13 mouse cellular contexts compared by ENCODE assay signal in genomic region chr16:22572641-22573341, GRCm38 (mm10).
DNase-seq lines count a peak whose midpoint lies in the region; ATAC-seq and TF ChIP-seq lines count a peak whose summit lies in the region.
"Had no signal": no experiment of that assay in that cellular context is flagged by ENCODE, and none has a peak within 500 bp of the region (broad histone marks: within the 10 kb centered on the region; RNA-seq: fewer than 3 reads in every experiment).

No protein-coding gene starts in this region.

- no peaks in the 10 kb centered on the region for H3K27me3 ChIP-seq in intestine, embryonic 14.5 days (replicated peaks; ENCODE audit: control insufficient read depth, insufficient read depth, low read length)
- no peaks in the 10 kb centered on the region for H3K27me3 ChIP-seq in lung, embryonic 14.5 days (ENCODE audit: insufficient read depth, low read length)
- no peaks in the 10 kb centered on the region for H3K27me3 ChIP-seq in midbrain, postnatal 0 days (ENCODE audit: insufficient read depth, low read length)
- peaks cover 14% of the 10 kb centered on the region; the same call in 1 of the 2 replicates for H3K27me3 ChIP-seq in neural tube, embryonic 15.5 days (replicated peaks)
- H3K27me3 ChIP-seq: CH12.LX had no signal

- no peak overlapping the region for H3K27ac ChIP-seq in intestine, embryonic 14.5 days (ENCODE audit: low read depth)
- H3K27ac ChIP-seq in lung, embryonic 14.5 days (ENCODE audit: low read depth), result peak overlapping the region; percentile 24; the same call in 1 of the 2 replicates
- H3K27ac ChIP-seq in midbrain, postnatal 0 days (ENCODE audit: low read depth, low read length), result no peak overlapping the region
- H3K27ac ChIP-seq in neural tube, embryonic 15.5 days (replicated peaks), result no peak overlapping the region
- H3K27ac ChIP-seq: forebrain, embryonic 13.5 days; heart, embryonic 13.5 days had no signal

- H3K9me3 ChIP-seq in intestine, embryonic 14.5 days (ENCODE audit: control insufficient read depth, low read length), result no peaks in the 10 kb centered on the region
- no peaks in the 10 kb centered on the region for H3K9me3 ChIP-seq in lung, embryonic 14.5 days (ENCODE audit: low read depth, low read length)
- no peaks in the 10 kb centered on the region for H3K9me3 ChIP-seq in midbrain, postnatal 0 days (ENCODE audit: low read length)
- H3K9me3 ChIP-seq in neural tube, embryonic 15.5 days (replicated peaks), result no peaks in the 10 kb centered on the region
- H3K9me3 ChIP-seq: forebrain, embryonic 13.5 days; heart, embryonic 13.5 days had no signal

- TF ChIP-seq POLR2A in lung, adult 2 months (IDR thresholded peaks at IDR 0.05; ENCODE audit: borderline replicate concordance, extremely low read depth, low read depth, low read length), result no peak

- H3K4me3 ChIP-seq in lung, adult 2 months (replicated peaks; ENCODE audit: extremely low read depth, low read depth, low read length), result no peak overlapping the region
- H3K4me3 ChIP-seq in intestine, embryonic 14.5 days (ENCODE audit: low read depth, low read length), result no peak overlapping the region; the same call in 1 of the 2 replicates
- peak overlapping the region; percentile 10; the same call in 1 of the 2 replicates for H3K4me3 ChIP-seq in lung, embryonic 14.5 days (ENCODE audit: low read depth, low read length)
- H3K4me3 ChIP-seq in midbrain, postnatal 0 days (ENCODE audit: low read depth, low read length), result no peak overlapping the region
- H3K4me3 ChIP-seq in neural tube, embryonic 15.5 days (replicated peaks), result no peak overlapping the region
- H3K4me3 ChIP-seq: forebrain, embryonic 13.5 days; heart, embryonic 13.5 days had no signal

- peak overlapping the region; percentile 20; the same call in 1 of the 2 replicates for H3K4me2 ChIP-seq in intestine, embryonic 14.5 days (ENCODE audit: low read length)
- H3K4me2 ChIP-seq in lung, embryonic 14.5 days, result peak overlapping the region; percentile 48
- H3K4me2 ChIP-seq in midbrain, postnatal 0 days (ENCODE audit: low read depth, low read length, poor library complexity, severe bottlenecking), result no peak overlapping the region
- H3K4me2 ChIP-seq in neural tube, embryonic 15.5 days, result no peak overlapping the region
- H3K4me2 ChIP-seq: forebrain, embryonic 13.5 days; heart, embryonic 13.5 days had no signal

- WGBS in lung, adult 2 months, result 43% methylated on average over 21 of the region's 21 CpGs
- 30% methylated on average over 21 of the region's 21 CpGs for WGBS in intestine, embryonic 14.5 days
- WGBS in lung, embryonic 14.5 days, result 35% methylated on average over 21 of the region's 21 CpGs
- 46% methylated on average over 21 of the region's 21 CpGs for WGBS in midbrain, postnatal 0 days
- 48% methylated on average over 21 of the region's 21 CpGs for WGBS in neural tube, embryonic 15.5 days

- H3K36me3 ChIP-seq in intestine, embryonic 14.5 days (ENCODE audit: control insufficient read depth, insufficient read depth, low read length), result no peaks in the 10 kb centered on the region
- no peaks in the 10 kb centered on the region for H3K36me3 ChIP-seq in lung, embryonic 14.5 days (ENCODE audit: insufficient read depth)
- H3K36me3 ChIP-seq in midbrain, postnatal 0 days (ENCODE audit: insufficient read depth, low read length), result no peaks in the 10 kb centered on the region
- H3K36me3 ChIP-seq in neural tube, embryonic 15.5 days, result no peaks in the 10 kb centered on the region
- H3K36me3 ChIP-seq: heart, embryonic 13.5 days had no signal

- no peak for TF ChIP-seq CTCF in lung, adult 2 months (IDR thresholded peaks at IDR 0.05; ENCODE audit: insufficient read depth, low read length)
- peak; percentile 15; the same call in 1 of the 2 replicates for TF ChIP-seq CTCF in lung, embryonic 14.5 days (IDR thresholded peaks at IDR 0.05; ENCODE audit: low read depth)
- TF ChIP-seq CTCF in midbrain, postnatal 0 days (IDR thresholded peaks at IDR 0.05), result no peak

- no peaks in the 10 kb centered on the region for H3K4me1 ChIP-seq in lung, adult 2 months (ENCODE audit: control insufficient read depth, insufficient read depth, low read length)
- H3K4me1 ChIP-seq in intestine, embryonic 14.5 days (replicated peaks; ENCODE audit: control insufficient read depth, insufficient read depth, low read length), result no peaks in the 10 kb centered on the region
- H3K4me1 ChIP-seq in lung, embryonic 14.5 days (ENCODE audit: insufficient read depth), result 0 out of 2 replicates have a peak, but pooled peaks cover 4% of the 10 kb centered on the region
- H3K4me1 ChIP-seq in midbrain, postnatal 0 days (ENCODE audit: insufficient read depth, low read length), result no peaks in the 10 kb centered on the region
- H3K4me1 ChIP-seq in neural tube, embryonic 15.5 days, result no peaks in the 10 kb centered on the region
- H3K4me1 ChIP-seq: forebrain, embryonic 13.5 days had no signal

- no peak overlapping the region for H3K9ac ChIP-seq in intestine, embryonic 14.5 days (ENCODE audit: low read length)
- H3K9ac ChIP-seq in lung, embryonic 14.5 days, result no peak overlapping the region
- no peak overlapping the region for H3K9ac ChIP-seq in midbrain, postnatal 0 days (replicated peaks; ENCODE audit: low read length, poor library complexity, severe bottlenecking)
- H3K9ac ChIP-seq in neural tube, embryonic 15.5 days (replicated peaks), result no peak overlapping the region
- H3K9ac ChIP-seq: forebrain, embryonic 13.5 days; heart, embryonic 13.5 days had no signal

- peak; percentile 91 for ATAC-seq in intestine, embryonic 14.5 days (replicated peaks; ENCODE audit: low FRiP score, low TSS enrichment, low read depth)
- ATAC-seq in lung, embryonic 14.5 days (ENCODE audit: insufficient read depth), result peak; percentile 93
- ATAC-seq in midbrain, postnatal 0 days (ENCODE audit: low FRiP score), result no peak
- ATAC-seq in neural tube, embryonic 15.5 days (ENCODE audit: low FRiP score), result no peak
- ATAC-seq: forebrain, embryonic 13.5 days; inflammation-experienced regulatory T-cells, adult 6 months had no signal

- peak; percentile 24 to 59 for DNase-seq in lung, adult 18-20 months
- no peak for DNase-seq in lung, adult 2 months
- peak; percentile 64 for DNase-seq in intestine, embryonic 14.5 days (ENCODE audit: low spot score)
- DNase-seq in lung, embryonic 14.5 days, result peak; percentile 81
- peak; percentile 37 to 53 for DNase-seq in urinary bladder, postnatal 36 days (ENCODE audit: low spot score in 2 of 2)
- DNase-seq in midbrain, postnatal 0 days (ENCODE audit: low spot score), result no peak
- DNase-seq in MN1 (ENCODE audit: low spot score), result no peak
- DNase-seq: cerebellum, adult 11 months had no signal

Comparison
In these comparisons a context has a peak if more than half of its experiments do, and no peak if none do; other contexts are left out.
1. DNase-seq: peak in lung, adult 18-20 months (2 of 2), intestine, embryonic 14.5 days (single experiment), lung, embryonic 14.5 days (single experiment) and urinary bladder, postnatal 36 days (2 of 2); none in lung, adult 2 months (single experiment), midbrain, postnatal 0 days (single experiment) and MN1 (single experiment).
2. ATAC-seq: peak in intestine, embryonic 14.5 days (single experiment) and lung, embryonic 14.5 days (single experiment); none in midbrain, postnatal 0 days (single experiment) and neural tube, embryonic 15.5 days (single experiment).
3. H3K4me2 ChIP-seq: peak in intestine, embryonic 14.5 days (single experiment) and lung, embryonic 14.5 days (single experiment); none in midbrain, postnatal 0 days (single experiment) and neural tube, embryonic 15.5 days (single experiment).